Mouse (Mus musculus) hindbrain, embryonic 13.5 days (tissue): ENCODE measurements around the gene Cmtm4. TPM values are rescaled to one million over a fixed set of nuclear protein-coding genes. Genes with fewer than 3 reads are reported as not detected.

Source experiments
- ATAC-seq: fragments of 200-750 bp; cut with Nextera tagmentation; 2 replicates; pipeline ENCODE4 v1.8.0; 2017; ENCODE audit warnings: moderate TSS enrichment; ENCODE audit not compliant: low FRiP score
- H3K27ac ChIP-seq: fragments of 300-500 bp; sonication (generic); 2 replicates; pipeline ENCODE4 v1.5.1; 2015; ENCODE audit warnings: inconsistent platforms, mild to moderate bottlenecking, moderate library complexity
- H3K27me3 ChIP-seq: fragments of 300-500 bp; sonication (generic); 2 replicates; pipeline ENCODE4 v1.6.1; 2015; ENCODE audit warnings: mild to moderate bottlenecking, inconsistent platforms
- H3K36me3 ChIP-seq: fragments of 300-500 bp; sonication (generic); 2 replicates; pipeline ENCODE4 v1.6.1; 2015; ENCODE audit warnings: mild to moderate bottlenecking, inconsistent platforms
- H3K4me1 ChIP-seq: fragments of 300-500 bp; sonication (generic); replicated peaks from 2 replicates; pipeline ENCODE4 v1.6.1; 2015; ENCODE audit warnings: inconsistent platforms
- H3K4me2 ChIP-seq: fragments of 300-500 bp; sonication (generic); 2 replicates; pipeline ENCODE4 v1.6.1; 2015; ENCODE audit warnings: inconsistent platforms, mild to moderate bottlenecking, moderate library complexity
- H3K4me3 ChIP-seq: fragments of 300-500 bp; sonication (generic); 2 replicates; pipeline ENCODE4 v1.5.1; 2015; ENCODE audit warnings: mild to moderate bottlenecking, inconsistent platforms
- H3K9ac ChIP-seq: fragments of 300-500 bp; sonication (generic); 2 replicates; pipeline ENCODE4 v1.6.1; 2015; ENCODE audit warnings: mild to moderate bottlenecking, inconsistent platforms
- H3K9me3 ChIP-seq: fragments of 300-500 bp; sonication (generic); 2 replicates; pipeline ENCODE4 v1.6.1; 2016; ENCODE audit warnings: inconsistent platforms
- WGBS: fragments of 180-500 bp; shearing (Covaris S2); methylation state at CpG from one replicate; pipeline ENCODE4 v1.1.7; 2015; 5-methylcytosine and 5-hydroxymethylcytosine counted together
- polyA plus RNA-seq: library from polyadenylated mRNA; unstranded; fragments of >200 nt; fragmentation: Nextera tagmentation; extraction: Ambion mirVana; gene quantifications from 2 replicates; pipeline ENCODE4 v1.2.1, GENCODE M21; 2015

The Cmtm4 gene
- polyA plus RNA-seq, 1 experiment from 2014 or later, result 2.1 TPM

- Histone ChIP-seq H3K4me2 (no peak overlapping the region), H3K27me3 (no peaks in the 10 kb centered on the region), H3K9me3 (no peaks in the 10 kb centered on the region), H3K27ac (no peak overlapping the region), H3K36me3 (no peaks in the 10 kb centered on the region), H3K4me3 (no peak overlapping the region), H3K9ac (no peak overlapping the region), H3K4me1 (peaks cover 43% of the 10 kb centered on the region)
- ATAC-seq, result no peak
- WGBS, result 65% methylated on average over 3 of the region's 3 CpGs
Measured at GRCm38 (mm10) chr8:104383977-104384376, 11.6 kb downstream of the Cmtm4 start.

- Histone ChIP-seq H3K27ac (no peak overlapping the region), H3K4me2 (no peak overlapping the region), H3K9me3 (no peaks in the 10 kb centered on the region), H3K36me3 (no peaks in the 10 kb centered on the region), H3K9ac (no peak overlapping the region), H3K4me3 (no peak overlapping the region), H3K4me1 (peaks cover 43% of the 10 kb centered on the region), H3K27me3 (no peaks in the 10 kb centered on the region)
- 85% methylated on average over 2 of the region's 2 CpGs for WGBS
- ATAC-seq, result no peak
Measured at GRCm38 (mm10) chr8:104383296-104383695, 12.3 kb downstream of the Cmtm4 start.

- no peak for ATAC-seq
- Histone ChIP-seq H3K4me3 (no peak overlapping the region), H3K27ac (no peak overlapping the region), H3K36me3 (no peaks in the 10 kb centered on the region), H3K9ac (no peak overlapping the region), H3K4me1 (peaks cover 36% of the 10 kb centered on the region), H3K9me3 (no peaks in the 10 kb centered on the region), H3K27me3 (no peaks in the 10 kb centered on the region), H3K4me2 (no peak overlapping the region)
- WGBS, result 81% methylated on average over 5 of the region's 5 CpGs
Measured at GRCm38 (mm10) chr8:104380961-104381411, 14.6 kb downstream of the Cmtm4 start.

- WGBS, result 92% methylated on average over 7 of the region's 7 CpGs
- no peak overlapping the region for H3K9ac ChIP-seq
- ATAC-seq, result no peak
Measured at GRCm38 (mm10) chr8:104380269-104380668, 15.3 kb downstream of the Cmtm4 start.

GRCm38 (mm10) chr8:104379301-104379836 lies 16.2 kb downstream of the Cmtm4 start:
- Histone ChIP-seq H3K4me2 (no peak overlapping the region), H3K4me1 (peaks cover 47% of the 10 kb centered on the region), H3K36me3 (no peaks in the 10 kb centered on the region), H3K9me3 (no peaks in the 10 kb centered on the region), H3K27me3 (no peaks in the 10 kb centered on the region), H3K27ac (no peak overlapping the region), H3K9ac (no peak overlapping the region), H3K4me3 (no peak overlapping the region)
- WGBS, result 29% methylated on average over 10 of the region's 10 CpGs
- ATAC-seq, result no peak

More at GRCm38 (mm10) chr8:104380269-104380668, 15.3 kb downstream of the Cmtm4 start:
- peaks cover 41% of the 10 kb centered on the region for H3K4me1 ChIP-seq
- no peak overlapping the region for H3K27ac ChIP-seq
- H3K27me3 ChIP-seq, result no peaks in the 10 kb centered on the region
- no peaks in the 10 kb centered on the region for H3K36me3 ChIP-seq
- no peak overlapping the region for H3K4me3 ChIP-seq
- no peak overlapping the region for H3K4me2 ChIP-seq
- H3K9me3 ChIP-seq, result no peaks in the 10 kb centered on the region

GRCm38 (mm10) chr8:104376669-104377068 lies 18.9 kb downstream of the Cmtm4 start:
- Histone ChIP-seq H3K36me3 (no peaks in the 10 kb centered on the region), H3K4me3 (no peak overlapping the region), H3K4me1 (peaks cover 39% of the 10 kb centered on the region), H3K27ac (no peak overlapping the region), H3K27me3 (no peaks in the 10 kb centered on the region), H3K9me3 (no peaks in the 10 kb centered on the region), H3K9ac (no peak overlapping the region), H3K4me2 (no peak overlapping the region)
- WGBS, result 35% methylated on average over 11 of the region's 11 CpGs
- no peak for ATAC-seq

GRCm38 (mm10) chr8:104375959-104376358 lies 19.6 kb downstream of the Cmtm4 start:
- Histone ChIP-seq H3K27me3 (no peaks in the 10 kb centered on the region), H3K4me3 (no peak overlapping the region), H3K4me2 (no peak overlapping the region), H3K36me3 (no peaks in the 10 kb centered on the region), H3K9me3 (no peaks in the 10 kb centered on the region), H3K9ac (no peak overlapping the region), H3K4me1 (peaks cover 32% of the 10 kb centered on the region), H3K27ac (0 out of 2 replicates have a peak overlapping the region, but pooled peaks have one; percentile 6)
- WGBS, result 46% methylated on average over 5 of the region's 5 CpGs
- ATAC-seq, result peak; percentile 25; the same call in 1 of the 2 replicates

- no peak overlapping the region for H3K4me2 ChIP-seq
- H3K27ac ChIP-seq, result peak overlapping the region; percentile 64
- H3K9ac ChIP-seq, result 0 out of 2 replicates have a peak overlapping the region, but pooled peaks have one; percentile 19
- no peaks in the 10 kb centered on the region for H3K9me3 ChIP-seq
- peaks cover 31% of the 10 kb centered on the region for H3K4me1 ChIP-seq
- H3K27me3 ChIP-seq, result no peaks in the 10 kb centered on the region
- no peak overlapping the region for H3K4me3 ChIP-seq
- no peak for ATAC-seq
- WGBS, result 43% methylated on average over 14 of the region's 14 CpGs
- no peaks in the 10 kb centered on the region for H3K36me3 ChIP-seq
Measured at GRCm38 (mm10) chr8:104374864-104375846, 20.5 kb downstream of the Cmtm4 start.

- H3K9ac ChIP-seq, result no peak overlapping the region
- H3K36me3 ChIP-seq, result no peaks in the 10 kb centered on the region
- no peak overlapping the region for H3K4me3 ChIP-seq
- H3K4me1 ChIP-seq, result peaks cover 37% of the 10 kb centered on the region
- no peak overlapping the region; the same call in 1 of the 2 replicates for H3K27ac ChIP-seq
- WGBS, result 54% methylated on average over 11 of the region's 11 CpGs
- H3K4me2 ChIP-seq, result no peak overlapping the region
- no peaks in the 10 kb centered on the region for H3K27me3 ChIP-seq
- no peak for ATAC-seq
- no peaks in the 10 kb centered on the region for H3K9me3 ChIP-seq
Measured at GRCm38 (mm10) chr8:104374269-104374668, 21.3 kb downstream of the Cmtm4 start.

GRCm38 (mm10) chr8:104373779-104374178 lies 21.8 kb downstream of the Cmtm4 start:
- H3K4me2 ChIP-seq, result no peak overlapping the region
- no peak overlapping the region for H3K27ac ChIP-seq
- 83% methylated on average over 11 of the region's 11 CpGs for WGBS
- no peak for ATAC-seq
- H3K9me3 ChIP-seq, result no peaks in the 10 kb centered on the region
- H3K4me1 ChIP-seq, result peaks cover 37% of the 10 kb centered on the region
- no peak overlapping the region for H3K9ac ChIP-seq
- no peaks in the 10 kb centered on the region for H3K27me3 ChIP-seq
- H3K4me3 ChIP-seq, result no peak overlapping the region
- H3K36me3 ChIP-seq, result no peaks in the 10 kb centered on the region

GRCm38 (mm10) chr8:104371121-104371520 lies 24.5 kb downstream of the Cmtm4 start:
- H3K9ac ChIP-seq, result no peak overlapping the region
- no peak for ATAC-seq
- H3K4me2 ChIP-seq, result no peak overlapping the region
- H3K4me1 ChIP-seq, result peaks cover 48% of the 10 kb centered on the region
- H3K4me3 ChIP-seq, result no peak overlapping the region
- WGBS, result 81% methylated on average over 6 of the region's 6 CpGs
- H3K9me3 ChIP-seq, result no peaks in the 10 kb centered on the region
- H3K27me3 ChIP-seq, result no peaks in the 10 kb centered on the region
- no peak overlapping the region for H3K27ac ChIP-seq
- no peaks in the 10 kb centered on the region for H3K36me3 ChIP-seq

- WGBS, result 70% methylated on average over 6 of the region's 6 CpGs
- no peaks in the 10 kb centered on the region for H3K9me3 ChIP-seq
Measured at GRCm38 (mm10) chr8:104370071-104370470, 25.5 kb downstream of the Cmtm4 start.

More at GRCm38 (mm10) chr8:104370071-104370470, 25.5 kb downstream of the Cmtm4 start:
- H3K27ac ChIP-seq, result no peak overlapping the region
- no peaks in the 10 kb centered on the region for H3K36me3 ChIP-seq
- no peak for ATAC-seq
- no peak overlapping the region for H3K9ac ChIP-seq
- H3K4me3 ChIP-seq, result no peak overlapping the region
- no peak overlapping the region for H3K4me2 ChIP-seq
- H3K4me1 ChIP-seq, result peaks cover 38% of the 10 kb centered on the region
- H3K27me3 ChIP-seq, result no peaks in the 10 kb centered on the region
